Mouse (Mus musculus) intestine, embryonic 16.5 days (tissue): ENCODE data around the gene Gria1. TPM values are rescaled to one million over a fixed set of nuclear protein-coding genes. Genes with fewer than 3 reads are reported as not detected.

Source experiments
- ATAC-seq: fragments of 200-750 bp; cut with Nextera tagmentation; 2 replicates; pipeline ENCODE4 v1.8.0; 2017; ENCODE audit warnings: moderate TSS enrichment, moderate library complexity
- H3K27ac ChIP-seq: fragments of 300-500 bp; sonication (generic); 2 replicates; pipeline ENCODE4 v1.5.1; 2014; ENCODE audit warnings: mild to moderate bottlenecking, low read length
- H3K27me3 ChIP-seq: fragments of 300-500 bp; sonication (generic); replicated peaks from 2 replicates; pipeline ENCODE4 v1.6.1; 2014; ENCODE audit warnings: low read length, control low read depth, mixed read lengths; ENCODE audit not compliant: control insufficient read depth, insufficient read depth
- H3K36me3 ChIP-seq: fragments of 300-500 bp; sonication (generic); 2 replicates; pipeline ENCODE4 v1.6.1; 2014; ENCODE audit warnings: low read length, control low read depth; ENCODE audit not compliant: control insufficient read depth, insufficient read depth
- H3K4me1 ChIP-seq: fragments of 300-500 bp; sonication (generic); 2 replicates; pipeline ENCODE4 v1.6.1; 2014; ENCODE audit warnings: low read length, control low read depth, mixed read lengths; ENCODE audit not compliant: control insufficient read depth, insufficient read depth
- H3K4me2 ChIP-seq: fragments of 300-500 bp; sonication (generic); 2 replicates; pipeline ENCODE4 v1.6.1; 2014; ENCODE audit warnings: low read depth, low read length, control low read depth
- H3K4me3 ChIP-seq: fragments of 300-500 bp; sonication (generic); 2 replicates; pipeline ENCODE4 v1.5.1; 2014; ENCODE audit warnings: mild to moderate bottlenecking, low read length
- H3K9ac ChIP-seq: fragments of 300-500 bp; sonication (generic); 2 replicates; pipeline ENCODE4 v1.6.1; 2014; ENCODE audit warnings: low read depth, low read length
- H3K9me3 ChIP-seq: fragments of 300-500 bp; sonication (generic); 2 replicates; pipeline ENCODE4 v1.6.1; 2016; ENCODE audit warnings: low read length, control low read depth; ENCODE audit not compliant: control insufficient read depth
- WGBS: fragments of 180-500 bp; shearing (Covaris S2); extraction: QIAGEN DNeasy Blood & Tissue Kit; methylation state at CpG from one replicate; pipeline ENCODE4 v1.1.7; 2014; 5-methylcytosine and 5-hydroxymethylcytosine counted together
- polyA plus RNA-seq: library from polyadenylated mRNA; unstranded; fragments of >200 nt; fragmentation: Nextera tagmentation; extraction: Ambion mirVana; gene quantifications from 2 replicates; pipeline ENCODE4 v1.2.1, GENCODE M21; 2015

Gria1 gene
- polyA plus RNA-seq, 1 experiment from 2014 or later = 0.94 TPM

GRCm38 (mm10) chr11:57145192-57145591 is 134.0 kb downstream of the Gria1 start:
- WGBS = 76% methylated on average over 7 of the region's 7 CpGs
- Histone ChIP-seq H3K36me3 (no peaks in the 10 kb centered on the region), H3K27me3 (no peaks in the 10 kb centered on the region), H3K9ac (no peak overlapping the region), H3K4me1 (no peaks in the 10 kb centered on the region), H3K9me3 (no peaks in the 10 kb centered on the region), H3K27ac (no peak overlapping the region), H3K4me2 (no peak overlapping the region), H3K4me3 (no peak overlapping the region)
- no peak for ATAC-seq

GRCm38 (mm10) chr11:57145704-57146103 is 134.5 kb downstream of the Gria1 start:
- Histone ChIP-seq H3K4me2 (no peak overlapping the region), H3K9ac (no peak overlapping the region), H3K27me3 (no peaks in the 10 kb centered on the region), H3K4me1 (no peaks in the 10 kb centered on the region), H3K9me3 (no peaks in the 10 kb centered on the region), H3K36me3 (no peaks in the 10 kb centered on the region), H3K4me3 (no peak overlapping the region), H3K27ac (no peak overlapping the region)
- 48% methylated on average over 7 of the region's 7 CpGs for WGBS
- no peak for ATAC-seq

- H3K9me3 ChIP-seq = no peaks in the 10 kb centered on the region
- H3K4me2 ChIP-seq = no peak overlapping the region
- no peaks in the 10 kb centered on the region for H3K27me3 ChIP-seq
- no peaks in the 10 kb centered on the region for H3K4me1 ChIP-seq
- no peaks in the 10 kb centered on the region for H3K36me3 ChIP-seq
- 86% methylated on average over 4 of the region's 4 CpGs for WGBS
- H3K9ac ChIP-seq = no peak overlapping the region
- no peak overlapping the region for H3K27ac ChIP-seq
- H3K4me3 ChIP-seq = no peak overlapping the region
- no peak for ATAC-seq
Measured at GRCm38 (mm10) chr11:57151674-57152073, 140.5 kb downstream of the Gria1 start.

- H3K4me1 ChIP-seq = no peaks in the 10 kb centered on the region
- no peaks in the 10 kb centered on the region for H3K36me3 ChIP-seq
- H3K27me3 ChIP-seq = no peaks in the 10 kb centered on the region
- no peak overlapping the region for H3K27ac ChIP-seq
- H3K4me2 ChIP-seq = no peak overlapping the region
- no peaks in the 10 kb centered on the region for H3K9me3 ChIP-seq
- H3K9ac ChIP-seq = no peak overlapping the region
- ATAC-seq = no peak
- H3K4me3 ChIP-seq = no peak overlapping the region
- WGBS = 49% methylated on average over 8 of the region's 8 CpGs
Measured at GRCm38 (mm10) chr11:57154998-57155397, 143.8 kb downstream of the Gria1 start.

- WGBS = 64% methylated on average over 3 of the region's 3 CpGs
- no peaks in the 10 kb centered on the region for H3K9me3 ChIP-seq
- H3K36me3 ChIP-seq = no peaks in the 10 kb centered on the region
- no peaks in the 10 kb centered on the region for H3K4me1 ChIP-seq
- no peak overlapping the region for H3K4me2 ChIP-seq
- ATAC-seq = no peak
- no peak overlapping the region for H3K9ac ChIP-seq
- no peaks in the 10 kb centered on the region for H3K27me3 ChIP-seq
- H3K27ac ChIP-seq = no peak overlapping the region
- H3K4me3 ChIP-seq = no peak overlapping the region
Measured at GRCm38 (mm10) chr11:57159412-57159811, 148.2 kb downstream of the Gria1 start.

- WGBS = 86% methylated on average over 8 of the region's 8 CpGs
- ATAC-seq = no peak
Measured at GRCm38 (mm10) chr11:57160076-57160475, 148.9 kb downstream of the Gria1 start.

GRCm38 (mm10) chr11:57162931-57163330 is 151.7 kb downstream of the Gria1 start:
- Histone ChIP-seq H3K4me3 (no peak overlapping the region), H3K27ac (no peak overlapping the region), H3K4me2 (no peak overlapping the region), H3K4me1 (no peaks in the 10 kb centered on the region), H3K27me3 (no peaks in the 10 kb centered on the region), H3K9ac (no peak overlapping the region), H3K36me3 (no peaks in the 10 kb centered on the region), H3K9me3 (no peaks in the 10 kb centered on the region)
- WGBS = 88% methylated on average over 6 of the region's 6 CpGs
- ATAC-seq = no peak

More at GRCm38 (mm10) chr11:57160076-57160475, 148.9 kb downstream of the Gria1 start:
- Histone ChIP-seq H3K4me2 (no peak overlapping the region), H3K27me3 (no peaks in the 10 kb centered on the region), H3K27ac (no peak overlapping the region), H3K36me3 (no peaks in the 10 kb centered on the region), H3K4me3 (no peak overlapping the region), H3K9ac (no peak overlapping the region), H3K4me1 (no peaks in the 10 kb centered on the region), H3K9me3 (no peaks in the 10 kb centered on the region)

GRCm38 (mm10) chr11:57170058-57170457 is 158.9 kb downstream of the Gria1 start:
- WGBS = 70% methylated on average over 6 of the region's 6 CpGs
- no peak overlapping the region for H3K4me3 ChIP-seq
- no peaks in the 10 kb centered on the region for H3K4me1 ChIP-seq
- no peaks in the 10 kb centered on the region for H3K36me3 ChIP-seq
- no peak overlapping the region for H3K9ac ChIP-seq
- no peak for ATAC-seq
- no peak overlapping the region for H3K4me2 ChIP-seq
- no peaks in the 10 kb centered on the region for H3K27me3 ChIP-seq
- H3K27ac ChIP-seq = no peak overlapping the region
- no peaks in the 10 kb centered on the region for H3K9me3 ChIP-seq

- no peaks in the 10 kb centered on the region for H3K9me3 ChIP-seq
- H3K36me3 ChIP-seq = no peaks in the 10 kb centered on the region
- H3K4me1 ChIP-seq = no peaks in the 10 kb centered on the region
- H3K4me2 ChIP-seq = no peak overlapping the region
- ATAC-seq = no peak
- no peak overlapping the region for H3K9ac ChIP-seq
- 57% methylated on average over 5 of the region's 5 CpGs for WGBS
- no peak overlapping the region for H3K4me3 ChIP-seq
- H3K27me3 ChIP-seq = no peaks in the 10 kb centered on the region
- no peak overlapping the region for H3K27ac ChIP-seq
Measured at GRCm38 (mm10) chr11:57174165-57174564, 163.0 kb downstream of the Gria1 start.

- no peak overlapping the region for H3K4me2 ChIP-seq
- H3K4me3 ChIP-seq = no peak overlapping the region
- no peak overlapping the region for H3K9ac ChIP-seq
- no peaks in the 10 kb centered on the region for H3K27me3 ChIP-seq
- no peak for ATAC-seq
- no peaks in the 10 kb centered on the region for H3K9me3 ChIP-seq
- no peaks in the 10 kb centered on the region for H3K36me3 ChIP-seq
- WGBS = 26% methylated on average over 3 of the region's 3 CpGs
- no peaks in the 10 kb centered on the region for H3K4me1 ChIP-seq
- no peak overlapping the region for H3K27ac ChIP-seq
Measured at GRCm38 (mm10) chr11:57176552-57176951, 165.4 kb downstream of the Gria1 start.
